Mouse (Mus musculus) embryonic stem cell, embryonic (primary cell): Measurements from ENCODE around the gene Cdh3.

Experiments
- CTCF ChIA-PET, 4 experiments: fragments of 300-600 bp in 2 of 4; fragments of 350-600 bp in 2 of 4; sonication (Branson Sonifier 250); formaldehyde crosslinking; loops; one replicate each; lab custom pipeline; 2022; ENCODE audit warnings: inconsistent platforms in 2 of 4; lab: Charles Lee
- POLR2A ChIA-PET, 4 experiments: fragments of 300-600 bp in 2 of 4; fragments of 350-600 bp in 2 of 4; sonication (Branson Sonifier 250); formaldehyde crosslinking; loops; one replicate each; lab custom pipeline; 2022; ENCODE audit warnings: antibody characterized with exemption in 4 of 4, inconsistent platforms in 1 of 4; lab: Charles Lee

Cdh3 gene

GRCm38 (mm10) chr8:106543043-106543442 is 32.4 kb downstream of the Cdh3 start:
- ChIA-PET CTCF (interaction anchor here in 3 of 4 experiments (0.8 to 1.6 kb wide), 4 partner anchors 11 to 385 kb away, joined by 3 to 8 read pairs (median 4); no protein-coding TSS in a partner anchor), POLR2A (interaction anchor here in 1 of 4 experiments (0.6 to 2.0 kb wide), 3 partner anchors 13 to 450 kb away, joined by 3 to 5 read pairs (median 5); no protein-coding TSS in a partner anchor)

- POLR2A ChIA-PET: no interaction called here
- CTCF ChIA-PET: interaction anchor here in 2 of 4 experiments (0.6 to 2.2 kb wide), 4 partner anchors 9 to 11 kb away, joined by 3 to 6 read pairs (median 4); no protein-coding TSS in a partner anchor
These were observed 34.5 kb downstream of the Cdh3 start for GRCm38 (mm10) chr8:106545149-106545548.

GRCm38 (mm10) chr8:106546746-106547145 is 36.1 kb downstream of the Cdh3 start:
- POLR2A ChIA-PET: interaction anchor here in 1 of 4 experiments (1.2 kb wide), 1 partner anchor 402 kb away, joined by 4 read pairs; no protein-coding TSS in a partner anchor

GRCm38 (mm10) chr8:106548366-106548936 is 37.8 kb downstream of the Cdh3 start:
- ChIA-PET CTCF (interaction anchor here in 2 of 4 experiments (1.4 to 1.5 kb wide), 2 partner anchors 13 kb away, joined by 4 read pairs; no protein-coding TSS in a partner anchor), POLR2A (interaction anchor here in 1 of 4 experiments (0.6 kb wide), 1 partner anchor 70 kb away, joined by 3 read pairs; no protein-coding TSS in a partner anchor)

More at GRCm38 (mm10) chr8:106546746-106547145, 36.1 kb downstream of the Cdh3 start:
- CTCF ChIA-PET: interaction anchor here in 3 of 4 experiments (0.6 to 2.2 kb wide), 5 partner anchors 13 to 566 kb away, joined by 3 to 6 read pairs (median 4); no protein-coding TSS in a partner anchor

- CTCF ChIA-PET: interaction anchor here (0.6 to 2.6 kb wide), 5 partner anchors 10 to 42 kb away, joined by 3 to 11 read pairs (median 5); no protein-coding TSS in a partner anchor
- POLR2A ChIA-PET: interaction anchor here in 3 of 4 experiments (0.6 to 1.5 kb wide), 4 partner anchors 10 to 1079 kb away, joined by 3 to 6 read pairs (median 5); no protein-coding TSS in a partner anchor
These were observed 40.2 kb downstream of the Cdh3 start for GRCm38 (mm10) chr8:106550906-106551305.

- ChIA-PET CTCF (interaction anchor here (0.6 to 2.2 kb wide), 35 partner anchors 10 to 318 kb away, joined by 3 to 15 read pairs (median 4); partner anchors contain the start of genes Zfp90 (in 2 of the 4), Cdh3 (in 1 of the 4) and Smpd3 (in 1 of the 4)), POLR2A (interaction anchor here in 2 of 4 experiments (0.7 to 1.5 kb wide), 4 partner anchors 23 to 122 kb away, joined by 3 to 4 read pairs (median 3); no protein-coding TSS in a partner anchor)
These were observed 43.3 kb downstream of the Cdh3 start for GRCm38 (mm10) chr8:106554011-106554410.

- ChIA-PET POLR2A (interaction anchor here in 3 of 4 experiments (0.6 to 1.9 kb wide), 21 partner anchors 13 to 419 kb away, joined by 3 to 7 read pairs (median 3); partner anchors contain the start of genes Cdh1 (in 1 of the 3), Cdh3 (in 1 of the 3), Esrp2 (in 1 of the 3) and Zfp90 (in 1 of the 3)), CTCF (interaction anchor here in 3 of 4 experiments (0.5 to 2.0 kb wide), 19 partner anchors 11 to 478 kb away, joined by 3 to 7 read pairs (median 3); partner anchors contain the start of genes Gm10073 (in 1 of the 3) and Zfp90 (in 1 of the 3))
These were observed 45.5 kb downstream of the Cdh3 start for GRCm38 (mm10) chr8:106556068-106556645.

- CTCF ChIA-PET: interaction anchor here (0.7 to 2.6 kb wide), 15 partner anchors 25 to 246 kb away, joined by 3 to 36 read pairs (median 8); partner anchors contain the start of gene Zfp90 (in 1 of the 4)
- POLR2A ChIA-PET: interaction anchor here in 3 of 4 experiments (0.5 to 2.2 kb wide), 8 partner anchors 9 to 336 kb away, joined by 3 to 9 read pairs (median 4); partner anchors contain the start of gene Cdh1 (in 1 of the 3)
These were observed 49.2 kb downstream of the Cdh3 start for GRCm38 (mm10) chr8:106559844-106560243.

GRCm38 (mm10) chr8:106561097-106561865 is 50.6 kb downstream of the Cdh3 start:
- POLR2A ChIA-PET: interaction anchor here (0.5 to 2.2 kb wide), 42 partner anchors 10 to 394 kb away, joined by 3 to 10 read pairs (median 4); partner anchors contain the start of gene Cdh1 (in 2 of the 4)

GRCm38 (mm10) chr8:106563691-106564182 is 53.0 kb downstream of the Cdh3 start:
- CTCF ChIA-PET: interaction anchor here (0.5 to 1.3 kb wide), 16 partner anchors 10 to 416 kb away, joined by 3 to 10 read pairs (median 3); partner anchors contain the start of genes Gm10073 (in 2 of the 4) and Zfp90 (in 1 of the 4)
- POLR2A ChIA-PET: interaction anchor here (0.5 to 1.6 kb wide), 16 partner anchors 10 to 153 kb away, joined by 3 to 7 read pairs (median 3); partner anchors contain the start of genes Cdh1 (in 3 of the 4) and Gm10073 (in 1 of the 4)

More at GRCm38 (mm10) chr8:106561097-106561865, 50.6 kb downstream of the Cdh3 start:
- CTCF ChIA-PET: interaction anchor here (0.6 to 2.6 kb wide), 115 partner anchors 9 to 939 kb away, joined by 3 to 36 read pairs (median 5); partner anchors contain the start of genes Gm10073 (in 2 of the 4), Zfp90 (in 2 of the 4), Cdh1 (in 1 of the 4) and Cdh3 (in 1 of the 4)

GRCm38 (mm10) chr8:106569006-106569405 is 58.3 kb downstream of the Cdh3 start:
- ChIA-PET POLR2A (interaction anchor here in 1 of 4 experiments (1.4 kb wide), 1 partner anchor 13 kb away, joined by 7 read pairs; no protein-coding TSS in a partner anchor), CTCF (interaction anchor here in 2 of 4 experiments (0.6 kb wide), 2 partner anchors 45 to 161 kb away, joined by 4 to 5 read pairs; no protein-coding TSS in a partner anchor)

- ChIA-PET CTCF (interaction anchor here (0.7 to 1.6 kb wide), 4 partner anchors 9 to 155 kb away, joined by 7 to 9 read pairs (median 8); partner anchors contain the start of gene Zfp90 (in 1 of the 4)), POLR2A (interaction anchor here in 2 of 4 experiments (0.6 to 1.5 kb wide), 4 partner anchors 14 to 63 kb away, joined by 3 to 7 read pairs (median 5); no protein-coding TSS in a partner anchor)
These were observed 59.7 kb downstream of the Cdh3 start for GRCm38 (mm10) chr8:106570386-106570785.

- ChIA-PET CTCF (interaction anchor here in 2 of 4 experiments (0.6 to 3.2 kb wide), 3 partner anchors 10 to 156 kb away, joined by 3 to 13 read pairs (median 8); partner anchors contain the start of gene Zfp90 (in 1 of the 2)), POLR2A (interaction anchor here in 1 of 4 experiments (0.6 kb wide), 1 partner anchor 10 kb away, joined by 5 read pairs; no protein-coding TSS in a partner anchor)
These were observed 61.0 kb downstream of the Cdh3 start for GRCm38 (mm10) chr8:106571551-106572172.

- ChIA-PET POLR2A (interaction anchor here in 2 of 4 experiments (0.6 to 1.2 kb wide), 2 partner anchors 11 to 34 kb away, joined by 3 to 5 read pairs; no protein-coding TSS in a partner anchor), CTCF (interaction anchor here in 1 of 4 experiments (3.2 kb wide), 1 partner anchor 11 kb away, joined by 13 read pairs; no protein-coding TSS in a partner anchor)
These were observed 61.5 kb downstream of the Cdh3 start for GRCm38 (mm10) chr8:106572175-106572574.

GRCm38 (mm10) chr8:106573168-106573567 is 62.5 kb downstream of the Cdh3 start, which contains the start of gene Gm10073:
TSS of gene Gm10073 (minus strand) at chr8:106573461.
- CTCF ChIA-PET: interaction anchor here (0.6 to 3.2 kb wide), 19 partner anchors 10 to 719 kb away, joined by 3 to 16 read pairs (median 4); partner anchors contain the start of gene Zfp90 (in 1 of the 4)

More at GRCm38 (mm10) chr8:106573168-106573567, 62.5 kb downstream of the Cdh3 start, which contains the start of gene Gm10073:
- POLR2A ChIA-PET: interaction anchor here in 3 of 4 experiments (0.6 to 1.2 kb wide), 12 partner anchors 9 to 785 kb away, joined by 3 to 11 read pairs (median 4); partner anchors contain the start of gene Cdh1 (in 1 of the 3)
